Mouse (Mus musculus): ENCODE results near the gene Smyd5. TPM values are rescaled to one million over a fixed set of nuclear protein-coding genes. Genes with fewer than 3 reads are reported as not detected.

The Smyd5 gene
- total and polyA plus RNA-seq, 2 experiments from 2014 or later = 15.0 to 16.0 TPM

DNA sequence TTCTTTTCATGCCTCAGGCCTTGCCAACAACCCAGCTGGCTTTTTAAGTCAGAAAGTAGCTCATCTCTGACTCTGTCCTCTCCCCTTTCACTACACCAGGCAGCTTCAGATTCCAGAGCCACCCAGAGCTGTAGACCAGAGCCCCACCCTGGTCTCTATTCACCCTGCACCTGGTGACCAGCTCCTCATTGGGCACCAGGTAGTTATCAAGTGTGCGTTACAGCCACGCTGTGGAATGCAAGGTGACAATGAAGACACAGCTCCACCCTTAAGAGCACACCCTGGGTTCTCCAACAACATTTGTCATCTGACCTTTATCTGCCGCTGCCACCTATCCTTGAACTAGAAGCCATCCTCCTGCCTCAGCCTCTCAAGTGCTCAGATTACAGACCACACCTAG lies 43.8 kb downstream of the Smyd5 start:
- Histone ChIP-seq H3K36me3 (replicated peaks; ENCODE audit: control insufficient read depth, insufficient read depth, low read length) (no peaks in the 10 kb centered on the region), H3K4me2 (ENCODE audit: low read depth, low read length) (no peak overlapping the region), H3K4me1 (ENCODE audit: control insufficient read depth, insufficient read depth) (no peaks in the 10 kb centered on the region), H3K27ac (ENCODE audit: low read depth) (no peak overlapping the region), H3K9ac (replicated peaks; ENCODE audit: low read depth, low read length) (no peak overlapping the region), H3K9me3 (replicated peaks; ENCODE audit: control insufficient read depth, low read length) (no peaks in the 10 kb centered on the region), H3K27me3 (ENCODE audit: control insufficient read depth, insufficient read depth, low read length) (peaks cover 19% of the 10 kb centered on the region), H3K4me3 (ENCODE audit: low read depth, low read length) (no peak overlapping the region)
- ATAC-seq (ENCODE audit: insufficient read depth, low read depth) (no peak), DNase-seq (ENCODE audit: low spot score) (no peak)
- TF ChIP-seq EP300 (IDR thresholded peaks at IDR 0.05; ENCODE audit: low read depth) (no peak), CTCF (IDR thresholded peaks at IDR 0.05; ENCODE audit: low read depth) (no peak)
- WGBS = 81% methylated on average over 3 of the region's 3 CpGs

DNA sequence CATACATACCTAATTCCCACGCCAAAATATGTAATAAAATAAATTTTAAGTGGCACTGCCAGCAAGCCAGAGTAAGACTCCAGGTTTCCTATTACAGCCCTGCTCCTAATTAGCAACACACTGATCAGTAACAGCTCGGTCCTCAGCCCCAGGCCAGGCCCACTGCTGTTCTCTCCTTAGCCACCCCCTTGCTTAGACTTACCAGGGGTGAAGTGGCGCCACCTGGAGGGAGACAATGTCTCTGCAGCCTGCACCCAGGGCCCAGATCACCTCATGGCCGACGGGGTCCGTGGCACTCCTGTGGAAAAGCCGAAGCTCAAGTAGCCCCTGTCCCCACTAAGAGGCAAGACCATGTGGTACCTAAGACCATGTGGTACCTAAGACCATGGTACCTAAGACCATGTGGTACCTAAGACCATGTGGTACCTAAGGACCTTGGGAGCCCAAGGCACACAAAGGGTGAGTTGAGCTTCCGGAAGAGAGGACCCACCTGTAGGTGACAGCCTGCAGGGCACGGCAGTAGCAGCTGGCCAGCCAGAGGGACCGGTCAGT lies 45.7 kb downstream of the Smyd5 start:
- Histone ChIP-seq H3K4me1 (ENCODE audit: control insufficient read depth, insufficient read depth) (no peaks in the 10 kb centered on the region), H3K9ac (replicated peaks; ENCODE audit: low read depth, low read length) (no peak overlapping the region), H3K9me3 (replicated peaks; ENCODE audit: control insufficient read depth, low read length) (no peaks in the 10 kb centered on the region), H3K27ac (ENCODE audit: low read depth) (no peak overlapping the region), H3K27me3 (ENCODE audit: control insufficient read depth, insufficient read depth, low read length) (peaks cover 19% of the 10 kb centered on the region), H3K4me2 (ENCODE audit: low read depth, low read length) (no peak overlapping the region), H3K4me3 (ENCODE audit: low read depth, low read length) (no peak overlapping the region), H3K36me3 (replicated peaks; ENCODE audit: control insufficient read depth, insufficient read depth, low read length) (no peaks in the 10 kb centered on the region)
- DNase-seq (ENCODE audit: low spot score) (no peak), ATAC-seq (ENCODE audit: insufficient read depth, low read depth) (no peak)
- TF ChIP-seq CTCF (IDR thresholded peaks at IDR 0.05; ENCODE audit: low read depth) (peak; percentile 20), EP300 (IDR thresholded peaks at IDR 0.05; ENCODE audit: low read depth) (no peak)
- 37% methylated on average over 10 of the region's 10 CpGs for WGBS

DNA sequence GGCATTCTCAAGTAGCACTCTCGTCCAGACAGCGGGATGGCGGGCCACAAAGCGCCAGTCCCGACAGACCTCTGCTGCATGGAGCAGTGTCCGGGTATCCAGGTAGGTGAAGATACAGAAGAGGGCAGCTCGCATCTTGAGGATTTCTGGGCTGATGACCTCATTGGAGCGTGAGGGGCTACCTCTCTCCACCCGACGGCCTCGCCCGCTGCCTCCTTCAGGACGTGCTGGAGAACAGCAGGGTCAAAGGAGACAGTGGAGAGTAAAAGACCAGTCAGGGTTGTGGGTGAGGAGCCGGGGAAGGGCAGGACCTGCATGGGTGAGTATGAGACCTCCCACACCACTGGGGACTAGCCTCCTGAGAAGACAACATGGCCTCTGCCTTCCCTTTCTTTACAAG lies 46.6 kb downstream of the Smyd5 start:
- no peak overlapping the region for H3K9ac ChIP-seq (replicated peaks; ENCODE audit: low read depth, low read length)
- no peak overlapping the region for H3K4me3 ChIP-seq (ENCODE audit: low read depth, low read length)
- TF ChIP-seq EP300 (IDR thresholded peaks at IDR 0.05; ENCODE audit: low read depth) = no peak
- no peak for TF ChIP-seq CTCF (IDR thresholded peaks at IDR 0.05; ENCODE audit: low read depth)
- WGBS = 31% methylated on average over 14 of the region's 14 CpGs
- DNase-seq (ENCODE audit: low spot score) (no peak), ATAC-seq (ENCODE audit: insufficient read depth, low read depth) (no peak)
- peaks cover 27% of the 10 kb centered on the region for H3K27me3 ChIP-seq (ENCODE audit: control insufficient read depth, insufficient read depth, low read length)
- H3K9me3 ChIP-seq (replicated peaks; ENCODE audit: control insufficient read depth, low read length) = no peaks in the 10 kb centered on the region
- no peak overlapping the region for H3K4me2 ChIP-seq (ENCODE audit: low read depth, low read length)
- H3K27ac ChIP-seq (ENCODE audit: low read depth) = no peak overlapping the region
- H3K4me1 ChIP-seq (ENCODE audit: control insufficient read depth, insufficient read depth) = no peaks in the 10 kb centered on the region
- no peaks in the 10 kb centered on the region for H3K36me3 ChIP-seq (replicated peaks; ENCODE audit: control insufficient read depth, insufficient read depth, low read length)

DNA sequence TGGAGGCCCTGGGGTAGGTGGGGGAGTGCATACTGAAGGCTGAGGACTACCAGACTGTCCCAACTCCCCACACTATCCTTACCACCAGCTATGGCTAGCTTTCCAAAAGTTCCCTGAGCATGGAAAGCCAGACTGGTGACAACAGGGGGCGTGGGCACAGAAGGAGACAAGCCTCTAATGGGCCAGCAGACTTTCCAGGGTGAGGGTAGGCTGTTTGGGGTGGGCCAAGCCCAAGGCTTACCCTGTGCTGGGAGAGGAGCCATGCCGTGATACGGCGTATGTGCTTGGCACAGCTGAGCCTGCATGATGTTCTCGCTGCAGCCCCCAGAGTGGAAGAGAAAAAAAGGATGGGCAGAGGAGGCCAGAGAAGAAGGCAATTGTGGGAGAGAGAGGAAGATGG lies 48.2 kb downstream of the Smyd5 start:
- TF ChIP-seq CTCF (IDR thresholded peaks at IDR 0.05; ENCODE audit: low read depth) (no peak), EP300 (IDR thresholded peaks at IDR 0.05; ENCODE audit: low read depth) (no peak)
- Histone ChIP-seq H3K4me1 (ENCODE audit: control insufficient read depth, insufficient read depth) (no peaks in the 10 kb centered on the region), H3K4me3 (ENCODE audit: low read depth, low read length) (no peak overlapping the region), H3K9me3 (replicated peaks; ENCODE audit: control insufficient read depth, low read length) (no peaks in the 10 kb centered on the region), H3K9ac (replicated peaks; ENCODE audit: low read depth, low read length) (no peak overlapping the region), H3K36me3 (replicated peaks; ENCODE audit: control insufficient read depth, insufficient read depth, low read length) (no peaks in the 10 kb centered on the region), H3K27ac (ENCODE audit: low read depth) (no peak overlapping the region), H3K27me3 (ENCODE audit: control insufficient read depth, insufficient read depth, low read length) (peaks cover 43% of the 10 kb centered on the region), H3K4me2 (ENCODE audit: low read depth, low read length) (no peak overlapping the region)
- DNase-seq (ENCODE audit: low spot score) = no peak
- ATAC-seq (ENCODE audit: insufficient read depth, low read depth) = no peak
- WGBS = 76% methylated on average over 5 of the region's 5 CpGs

DNA sequence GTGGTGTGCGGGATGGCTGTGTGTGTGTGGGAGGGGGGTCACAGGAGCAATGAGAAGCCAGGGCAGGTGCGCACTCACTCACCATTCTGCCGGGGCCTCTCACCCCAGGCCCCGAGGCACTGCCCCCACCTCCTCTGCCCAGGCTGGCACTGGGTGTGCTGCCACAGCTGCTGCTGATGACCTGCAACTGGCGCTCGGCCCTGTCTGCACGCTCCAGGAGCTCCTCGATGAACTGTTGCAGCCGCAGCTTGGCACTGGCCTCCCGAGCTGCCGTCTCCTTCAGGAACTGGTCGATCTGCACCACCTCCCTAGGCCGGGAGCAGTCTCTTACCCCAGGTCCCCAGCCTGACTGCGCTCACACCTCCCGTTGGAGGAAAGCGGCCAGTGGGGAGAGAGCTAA lies 48.9 kb downstream of the Smyd5 start:
- no peak for ATAC-seq (ENCODE audit: insufficient read depth, low read depth)
- Histone ChIP-seq H3K27me3 (ENCODE audit: control insufficient read depth, insufficient read depth, low read length) (peaks cover 50% of the 10 kb centered on the region), H3K9me3 (replicated peaks; ENCODE audit: control insufficient read depth, low read length) (no peaks in the 10 kb centered on the region), H3K4me2 (ENCODE audit: low read depth, low read length) (no peak overlapping the region), H3K9ac (replicated peaks; ENCODE audit: low read depth, low read length) (no peak overlapping the region), H3K36me3 (replicated peaks; ENCODE audit: control insufficient read depth, insufficient read depth, low read length) (no peaks in the 10 kb centered on the region), H3K4me3 (ENCODE audit: low read depth, low read length) (no peak overlapping the region), H3K4me1 (ENCODE audit: control insufficient read depth, insufficient read depth) (no peaks in the 10 kb centered on the region), H3K27ac (ENCODE audit: low read depth) (no peak overlapping the region)
- no peak for DNase-seq (ENCODE audit: low spot score)
- TF ChIP-seq CTCF (IDR thresholded peaks at IDR 0.05; ENCODE audit: low read depth) (no peak), EP300 (IDR thresholded peaks at IDR 0.05; ENCODE audit: low read depth) (no peak)
- 66% methylated on average over 15 of the region's 16 CpGs for WGBS

Measured in heart, postnatal 0 days (tissue).